Mouse (Mus musculus) forebrain, postnatal 0 days (tissue): ENCODE results near the gene Cntnap5b. TPM values are rescaled to one million over a fixed set of nuclear protein-coding genes. Genes with fewer than 3 reads are reported as not detected.

Source experiments
- ATAC-seq: fragments of 200-750 bp; cut with Nextera tagmentation; 2 replicates; pipeline ENCODE4 v1.8.0; 2017; ENCODE audit warnings: mild to moderate bottlenecking, moderate library complexity
- DNase-seq: peaks from one replicate; pipeline ENCODE4 v3.0.0-alpha.2; 2015
- H3K27ac ChIP-seq: fragments of 300-500 bp; sonication (generic); 2 replicates; pipeline ENCODE4 v1.5.1; 2014; ENCODE audit warnings: low read depth, mild to moderate bottlenecking, antibody characterized with exemption, low read length, moderate library complexity, mixed read lengths
- H3K27me3 ChIP-seq: fragments of 300-500 bp; sonication (generic); 2 replicates; pipeline ENCODE4 v1.6.1; 2014; ENCODE audit warnings: mild to moderate bottlenecking, low read length, mixed read lengths; ENCODE audit not compliant: insufficient read depth
- H3K36me3 ChIP-seq: fragments of 300-500 bp; sonication (generic); 2 replicates; pipeline ENCODE4 v1.6.1; 2014; ENCODE audit warnings: mild to moderate bottlenecking, moderate library complexity; ENCODE audit not compliant: insufficient read depth
- H3K4me1 ChIP-seq: fragments of 300-500 bp; sonication (generic); 2 replicates; pipeline ENCODE4 v1.6.1; 2014; ENCODE audit warnings: antibody characterized with exemption; ENCODE audit not compliant: insufficient read depth
- H3K4me2 ChIP-seq: fragments of 300-500 bp; sonication (generic); 2 replicates; pipeline ENCODE4 v1.6.1; 2014; ENCODE audit warnings: low read depth, mild to moderate bottlenecking, moderate library complexity
- H3K4me3 ChIP-seq: fragments of 300-500 bp; sonication (generic); 2 replicates; pipeline ENCODE4 v1.5.1; 2014; ENCODE audit warnings: low read depth, low read length, mixed read lengths
- H3K9ac ChIP-seq: fragments of 300-500 bp; sonication (generic); 2 replicates; pipeline ENCODE4 v1.6.1; 2014; ENCODE audit warnings: mild to moderate bottlenecking
- H3K9me3 ChIP-seq: fragments of 300-500 bp; sonication (generic); 2 replicates; pipeline ENCODE4 v1.6.1; 2016; ENCODE audit warnings: low read length
- CTCF ChIP-seq: sonication (generic); IDR thresholded peaks from 2 replicates; pipeline ENCODE4 v1.5.1; 2016; ENCODE audit warnings: antibody characterized with exemption, control low read depth, low read depth
- polyA plus RNA-seq: library from polyadenylated mRNA; unstranded; fragments of >200 nt; fragmentation: Nextera tagmentation; extraction: Ambion mirVana; gene quantifications from 2 replicates; pipeline ENCODE4 v1.2.1, GENCODE M21; 2015
- total RNA-seq: library from RNA; depleted of rRNA; stranded (reverse); fragments of >200 nt; gene quantifications from 2 replicates; pipeline ENCODE4 v1.2.3, GENCODE M21; 2014

Gene Cntnap5b
- total and polyA plus RNA-seq, 2 experiments from 2014 or later = 2.0 to 18.3 TPM

GRCm38 (mm10) chr1:100509866-100510265 is 737.3 kb downstream of the Cntnap5b start:
- no peak for ATAC-seq

More at GRCm38 (mm10) chr1:100509866-100510265, 737.3 kb downstream of the Cntnap5b start:
- no peak overlapping the region for H3K9ac ChIP-seq
- no peaks in the 10 kb centered on the region for H3K36me3 ChIP-seq
- H3K4me3 ChIP-seq = no peak overlapping the region
- H3K4me1 ChIP-seq = no peaks in the 10 kb centered on the region
- no peak overlapping the region for H3K27ac ChIP-seq
- H3K4me2 ChIP-seq = no peak overlapping the region
- TF ChIP-seq CTCF = no peak
- no peaks in the 10 kb centered on the region for H3K9me3 ChIP-seq
- no peak for DNase-seq
- no peaks in the 10 kb centered on the region for H3K27me3 ChIP-seq
